Comparison of ENCODE assay signal across 8 mouse cellular contexts in genomic region chr8:13677413-13677883, GRCm38 (mm10). TPM values are rescaled to one million over a fixed set of nuclear protein-coding genes. Genes with fewer than 3 reads are reported as not detected.
A peak's percentile ranks its signal among the peaks of the same experiment; 100 is the strongest.
DNase-seq lines count a peak whose midpoint lies in the region; ATAC-seq and TF ChIP-seq lines count a peak whose summit lies in the region.

Gene Rasa3, minus strand, starts transcription at chr8:13677603.

- H3K27ac ChIP-seq in forebrain, embryonic 13.5 days, result peak within 1 kb of the TSS; percentile 85
- H3K27ac ChIP-seq in liver, postnatal 0 days (ENCODE audit: low read depth), result peak within 1 kb of the TSS; percentile 87
- H3K27ac ChIP-seq in neural tube, embryonic 14.5 days (ENCODE audit: low read depth, low read length), result peak within 1 kb of the TSS; percentile 93

- no peak for TF ChIP-seq CTCF in E14TG2a.4 (conservative IDR thresholded peaks at IDR 0.05; ENCODE audit: low read length)
- TF ChIP-seq CTCF in liver, postnatal 0 days (IDR thresholded peaks at IDR 0.05; ENCODE audit: low read depth), result no peak

- ATAC-seq in cerebellum, adult (ENCODE audit: insufficient number of reproducible peaks, low FRiP score, low TSS enrichment), result peak; percentile 86
- ATAC-seq in forebrain, embryonic 13.5 days, result peak; percentile 99
- peak; percentile 95 for ATAC-seq in liver, postnatal 0 days
- ATAC-seq in neural tube, embryonic 14.5 days (ENCODE audit: low read depth), result peak; percentile 98

- H3K4me3 ChIP-seq in E14TG2a.4 (replicated peaks; ENCODE audit: low read length), result peak within 1 kb of the TSS; percentile 93
- H3K4me3 ChIP-seq in forebrain, embryonic 13.5 days, result peak within 1 kb of the TSS; percentile 76
- H3K4me3 ChIP-seq in liver, postnatal 0 days (ENCODE audit: low read depth, low read length), result peak within 1 kb of the TSS; percentile 79
- peak within 1 kb of the TSS; percentile 84 for H3K4me3 ChIP-seq in neural tube, embryonic 14.5 days (ENCODE audit: low read depth, low read length)

- H3K36me3 ChIP-seq in E14TG2a.4 (ENCODE audit: insufficient read depth, low read length), result no peaks in the 10 kb centered on the region
- H3K36me3 ChIP-seq in forebrain, embryonic 13.5 days (ENCODE audit: poor library complexity, severe bottlenecking), result no peaks in the 10 kb centered on the region
- H3K36me3 ChIP-seq in liver, postnatal 0 days (replicated peaks; ENCODE audit: insufficient read depth, low read length), result no peaks in the 10 kb centered on the region
- no peaks in the 10 kb centered on the region for H3K36me3 ChIP-seq in neural tube, embryonic 14.5 days (ENCODE audit: control insufficient read depth, insufficient read depth, low read length)

- peak within 1 kb of the TSS; percentile 86 for H3K4me2 ChIP-seq in forebrain, embryonic 13.5 days
- H3K4me2 ChIP-seq in liver, postnatal 0 days (ENCODE audit: low read depth, low read length), result peak within 1 kb of the TSS; percentile 99
- H3K4me2 ChIP-seq in neural tube, embryonic 14.5 days (ENCODE audit: low read depth, low read length), result peak within 1 kb of the TSS; percentile 60

- peak within 1 kb of the TSS; percentile 76 for H3K9ac ChIP-seq in forebrain, embryonic 13.5 days
- H3K9ac ChIP-seq in liver, postnatal 0 days (replicated peaks), result peak within 1 kb of the TSS; percentile 80
- peak within 1 kb of the TSS; percentile 80 for H3K9ac ChIP-seq in neural tube, embryonic 14.5 days (replicated peaks; ENCODE audit: low read depth, low read length)

- no peaks in the 10 kb centered on the region for H3K9me3 ChIP-seq in E14TG2a.4 (ENCODE audit: low read length)
- H3K9me3 ChIP-seq in forebrain, embryonic 13.5 days (replicated peaks), result no peaks in the 10 kb centered on the region
- no peaks in the 10 kb centered on the region for H3K9me3 ChIP-seq in liver, postnatal 0 days (ENCODE audit: low read length)
- no peaks in the 10 kb centered on the region for H3K9me3 ChIP-seq in neural tube, embryonic 14.5 days (ENCODE audit: control insufficient read depth, low read length)

- 0% methylated on average over 28 of the region's 42 CpGs for WGBS in forebrain, embryonic 13.5 days
- 1% methylated on average over 40 of the region's 42 CpGs for WGBS in large intestine, adult 2 months
- under 1% methylated on average over 36 of the region's 42 CpGs for WGBS in liver, postnatal 0 days (ENCODE audit: insufficient replicate concordance)
- WGBS in neural tube, embryonic 14.5 days, result under 1% methylated on average over 42 of the region's 42 CpGs

- TF ChIP-seq EP300 in liver, postnatal 0 days (IDR thresholded peaks at IDR 0.05; ENCODE audit: low read depth), result no peak

- H3K27me3 ChIP-seq in E14TG2a.4 (ENCODE audit: insufficient read depth, low read length), result peaks cover 69% of the 10 kb centered on the region
- peaks cover 7% of the 10 kb centered on the region; the same call in 1 of the 2 replicates for H3K27me3 ChIP-seq in forebrain, embryonic 13.5 days
- H3K27me3 ChIP-seq in liver, postnatal 0 days (ENCODE audit: insufficient read depth, low read length), result 0 out of 2 replicates have a peak, but pooled peaks cover 3% of the 10 kb centered on the region
- peaks cover 2% of the 10 kb centered on the region; the same call in 1 of the 2 replicates for H3K27me3 ChIP-seq in neural tube, embryonic 14.5 days (ENCODE audit: control insufficient read depth, insufficient read depth, low read length)

- peaks cover 19% of the 10 kb centered on the region for H3K4me1 ChIP-seq in E14TG2a.4 (replicated peaks; ENCODE audit: low read depth, low read length)
- H3K4me1 ChIP-seq in forebrain, embryonic 13.5 days, result peaks cover 29% of the 10 kb centered on the region
- H3K4me1 ChIP-seq in liver, postnatal 0 days (ENCODE audit: insufficient read depth), result peaks cover 34% of the 10 kb centered on the region
- peaks cover 20% of the 10 kb centered on the region for H3K4me1 ChIP-seq in neural tube, embryonic 14.5 days (ENCODE audit: control insufficient read depth, insufficient read depth, low read length)

- peak; percentile 97 for DNase-seq in heart, postnatal 10 days
- DNase-seq in large intestine, adult 2 months (ENCODE audit: low read depth, low spot score), result peak; percentile 92
- peak; percentile 94 for DNase-seq in liver, postnatal 0 days
- DNase-seq in testis, postnatal 10 days (ENCODE audit: low spot score), result peak; percentile 96

- intact Hi-C loops in heart, postnatal 10 days (cut with DNase I), result loop anchor here (2.0 to 5.0 kb wide), 2 partner anchors 50 to 63 kb away; no protein-coding TSS in a partner anchor

RNA-seq across cellular contexts. Expression of gene Rasa3, which starts in this region (rescaled TPM):
- 18.2 and 19.9 TPM in 2 replicates for polyA plus RNA-seq in forebrain, embryonic 13.5 days (2015; fragmentation: Nextera tagmentation; extraction: Ambion mirVana)
- 10 to 100 TPM; 22.3 to 25.1 TPM for total RNA-seq in heart, postnatal 10 days (2021)
- 20.5 and 24.6 TPM in 2 replicates for polyA plus RNA-seq in large intestine, adult 2 months (2012; rRNA removed)
- 9.9 and 11.4 TPM in 2 replicates for polyA plus RNA-seq in liver, postnatal 0 days (2015; fragmentation: Nextera tagmentation; extraction: Ambion mirVana)
- polyA plus RNA-seq in neural tube, embryonic 14.5 days (2014; fragmentation: Nextera tagmentation; extraction: Ambion mirVana), result 34.4 and 38.3 TPM in 2 replicates

Comparison
In these comparisons a context has a peak if more than half of its experiments do, and no peak if none do; other contexts are left out.
1. Peak in every context shown above with its lines: DNase-seq, ATAC-seq, H3K4me3 ChIP-seq and H3K27ac ChIP-seq.